Mouse (Mus musculus): ENCODE measurements at regions not wholly inside any gene's neighbourhood (a gene's known extent, or its start where the extent isn't known, plus 50 kb on each side); places are given as distances from the start of the nearest gene placed in this dataset.

DNA sequence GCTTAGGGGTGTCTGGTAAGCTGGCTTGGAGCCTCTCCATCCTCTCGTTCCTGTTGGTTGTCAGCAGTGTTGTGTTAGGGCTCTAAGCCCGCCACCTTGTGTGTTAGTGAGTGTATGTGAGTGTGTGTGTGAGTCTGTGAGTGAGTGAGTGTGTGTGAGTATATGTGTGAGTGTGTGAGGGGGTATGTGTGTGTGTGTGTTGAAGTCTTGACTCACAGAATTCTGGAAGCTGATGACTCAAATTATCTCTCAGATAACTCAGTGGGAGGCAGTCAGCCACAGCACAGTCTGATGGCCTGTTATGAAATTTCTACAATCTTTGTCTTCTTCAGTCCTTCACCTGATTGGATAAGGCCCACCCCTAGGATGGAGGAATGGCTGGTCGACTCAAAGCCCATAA is 163.7 kb upstream of the Eef2kmt start:
- DNase-seq (ENCODE audit: low spot score) = no peak
- ATAC-seq = no peak

DNA sequence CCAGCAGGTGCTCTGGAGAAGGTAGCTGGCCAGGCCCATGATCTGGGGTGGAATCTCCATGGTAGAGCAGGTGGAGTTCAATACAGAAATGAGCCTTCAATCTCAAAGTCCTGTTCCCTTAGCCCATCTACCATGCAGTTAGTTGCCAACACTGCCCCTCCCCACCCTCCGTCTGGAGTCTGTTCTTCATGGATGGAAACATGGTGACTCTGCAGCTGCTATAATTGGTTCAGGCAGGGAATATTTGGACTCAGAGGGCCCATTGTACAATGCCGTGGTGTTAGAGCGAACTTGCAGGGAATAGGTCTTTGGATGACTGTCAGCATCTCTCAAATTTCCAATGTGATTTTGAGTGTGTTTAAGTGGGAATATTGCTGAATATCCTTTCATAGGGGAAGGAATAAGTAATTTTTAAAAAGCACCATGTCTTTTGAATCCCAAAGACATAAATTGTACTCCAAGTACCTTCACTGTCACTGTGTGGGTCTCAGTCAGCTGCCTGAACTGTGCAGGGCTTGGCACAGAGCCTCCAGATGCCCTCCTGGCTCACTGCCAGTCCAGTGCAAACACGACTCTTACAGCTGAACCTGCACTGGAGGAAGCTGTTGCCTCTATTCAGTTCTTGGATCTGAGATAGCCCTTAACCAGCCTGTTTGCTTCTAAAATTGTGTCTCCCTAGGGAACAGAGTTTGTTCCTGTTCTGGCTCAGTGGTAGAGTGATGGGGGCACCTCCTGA is 162.8 kb upstream of the Eef2kmt start:
- 46% methylated on average over 4 of the region's 4 CpGs for WGBS
- Histone ChIP-seq H3K9ac (ENCODE audit: low read length) (no peak overlapping the region), H3K4me1 (ENCODE audit: control insufficient read depth, insufficient read depth, low read length) (no peaks in the 10 kb centered on the region), H3K27ac (ENCODE audit: low read depth, low read length) (no peak overlapping the region), H3K36me3 (ENCODE audit: control insufficient read depth, insufficient read depth, low read length) (no peaks in the 10 kb centered on the region), H3K27me3 (replicated peaks; ENCODE audit: control insufficient read depth, insufficient read depth, low read length) (no peaks in the 10 kb centered on the region), H3K9me3 (replicated peaks; ENCODE audit: control insufficient read depth, low read length) (no peaks in the 10 kb centered on the region), H3K4me3 (ENCODE audit: low read depth, low read length) (no peak overlapping the region), H3K4me2 (ENCODE audit: low read length) (no peak overlapping the region)
- ATAC-seq = peak; percentile 63; the same call in 1 of the 2 replicates
- DNase-seq (ENCODE audit: low spot score) = peak; percentile 52

More for the DNA sequence above, 163.7 kb upstream of the Eef2kmt start:
- Histone ChIP-seq H3K4me2 (ENCODE audit: low read length) (no peak overlapping the region), H3K27me3 (replicated peaks; ENCODE audit: control insufficient read depth, insufficient read depth, low read length) (no peaks in the 10 kb centered on the region), H3K4me1 (ENCODE audit: control insufficient read depth, insufficient read depth, low read length) (no peaks in the 10 kb centered on the region), H3K9me3 (replicated peaks; ENCODE audit: control insufficient read depth, low read length) (no peaks in the 10 kb centered on the region), H3K36me3 (ENCODE audit: control insufficient read depth, insufficient read depth, low read length) (no peaks in the 10 kb centered on the region), H3K9ac (ENCODE audit: low read length) (no peak overlapping the region), H3K4me3 (ENCODE audit: low read depth, low read length) (no peak overlapping the region), H3K27ac (ENCODE audit: low read depth, low read length) (no peak overlapping the region)
- WGBS = 84% methylated on average over 3 of the region's 3 CpGs

DNA sequence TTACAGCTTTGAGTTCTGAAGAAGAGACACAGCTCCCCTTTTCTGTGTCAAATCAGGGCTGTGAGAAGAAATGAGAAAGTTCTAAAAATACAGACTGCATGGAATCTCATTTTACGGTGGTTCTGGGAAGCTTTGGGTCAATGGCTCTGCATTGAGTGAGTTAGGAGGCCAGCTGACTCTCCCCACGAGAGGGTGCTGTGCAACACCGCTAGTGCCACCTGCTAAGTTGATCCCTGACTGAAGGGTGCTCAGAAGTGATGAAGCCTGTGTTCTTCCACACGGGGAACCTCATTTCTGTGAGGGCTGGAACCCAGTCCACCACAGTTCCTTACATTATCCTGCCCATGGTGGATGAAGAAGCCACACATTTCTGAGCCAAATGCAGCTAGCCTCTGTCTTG is 159.5 kb upstream of the Eef2kmt start:
- WGBS = 89% methylated on average over 4 of the region's 4 CpGs
- H3K9ac ChIP-seq (ENCODE audit: low read length) = no peak overlapping the region
- no peak overlapping the region for H3K27ac ChIP-seq (ENCODE audit: low read depth, low read length)
- H3K36me3 ChIP-seq (ENCODE audit: control insufficient read depth, insufficient read depth, low read length) = no peaks in the 10 kb centered on the region
- no peak for ATAC-seq
- H3K4me1 ChIP-seq (ENCODE audit: control insufficient read depth, insufficient read depth, low read length) = peaks cover 2% of the 10 kb centered on the region; the same call in 1 of the 2 replicates
- H3K27me3 ChIP-seq (replicated peaks; ENCODE audit: control insufficient read depth, insufficient read depth, low read length) = no peaks in the 10 kb centered on the region
- H3K4me3 ChIP-seq (ENCODE audit: low read depth, low read length) = no peak overlapping the region
- DNase-seq (ENCODE audit: low spot score) = no peak
- no peaks in the 10 kb centered on the region for H3K9me3 ChIP-seq (replicated peaks; ENCODE audit: control insufficient read depth, low read length)
- H3K4me2 ChIP-seq (ENCODE audit: low read length) = no peak overlapping the region

DNA sequence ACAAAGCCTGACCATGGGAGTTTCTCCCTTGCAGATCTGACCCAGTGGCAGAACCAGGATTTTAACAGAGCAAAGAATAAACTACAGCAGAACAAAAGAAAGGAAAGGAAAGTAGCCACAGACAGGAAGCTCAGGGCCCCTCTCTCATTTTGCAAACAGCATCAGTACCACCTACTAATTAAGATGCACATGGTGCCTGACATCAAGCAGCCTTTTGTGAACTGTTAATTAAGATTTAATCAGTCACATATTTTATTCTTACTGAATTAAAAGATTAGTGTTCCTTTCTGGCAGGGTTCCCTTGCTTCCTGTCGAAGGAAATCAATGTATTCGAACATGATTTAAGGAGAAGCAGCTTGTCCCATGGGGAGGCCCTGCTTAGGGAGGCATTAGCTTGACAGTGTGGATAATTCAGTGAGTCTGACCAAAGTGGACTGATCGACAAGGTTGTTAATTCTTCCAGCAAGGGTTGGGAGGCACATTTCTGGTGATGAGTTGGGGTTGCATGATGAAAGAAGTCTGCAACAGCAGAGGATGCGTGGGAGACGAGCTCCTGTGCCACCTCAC is 156.1 kb upstream of the Eef2kmt start:
- no peaks in the 10 kb centered on the region for H3K27me3 ChIP-seq (replicated peaks; ENCODE audit: control insufficient read depth, insufficient read depth, low read length)
- H3K36me3 ChIP-seq (ENCODE audit: control insufficient read depth, insufficient read depth, low read length) = no peaks in the 10 kb centered on the region
- WGBS = 32% methylated on average over 5 of the region's 5 CpGs
- peaks cover 2% of the 10 kb centered on the region; the same call in 1 of the 2 replicates for H3K4me1 ChIP-seq (ENCODE audit: control insufficient read depth, insufficient read depth, low read length)
- no peak overlapping the region for H3K27ac ChIP-seq (ENCODE audit: low read depth, low read length)
- DNase-seq (ENCODE audit: low spot score) (peak; percentile 36), ATAC-seq (no peak)
- H3K4me2 ChIP-seq (ENCODE audit: low read length) = no peak overlapping the region
- H3K4me3 ChIP-seq (ENCODE audit: low read depth, low read length) = no peak overlapping the region
- no peaks in the 10 kb centered on the region for H3K9me3 ChIP-seq (replicated peaks; ENCODE audit: control insufficient read depth, low read length)
- no peak overlapping the region for H3K9ac ChIP-seq (ENCODE audit: low read length)

DNA sequence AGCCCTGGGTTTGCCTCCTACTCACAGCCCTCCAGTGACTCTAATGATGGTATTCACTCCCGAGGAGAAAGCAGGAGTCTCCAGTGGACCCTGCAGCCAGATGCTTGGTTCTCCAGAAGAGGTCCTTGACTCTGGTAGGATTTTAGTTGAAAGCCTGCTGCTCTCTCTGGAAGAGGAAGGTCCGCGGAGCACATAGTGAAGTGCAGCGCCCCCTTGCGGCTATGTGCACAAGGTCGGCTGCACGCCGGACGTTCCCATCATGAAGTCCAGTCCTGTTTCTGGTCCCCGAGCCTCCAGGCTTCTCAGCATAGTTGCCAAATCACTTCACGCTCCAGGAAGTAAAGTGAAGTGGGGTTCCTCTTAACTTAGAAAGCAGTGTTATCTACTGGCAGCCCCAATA is 150.9 kb upstream of the Eef2kmt start:
- Histone ChIP-seq H3K4me1 (ENCODE audit: control insufficient read depth, insufficient read depth, low read length) (no peaks in the 10 kb centered on the region), H3K9ac (ENCODE audit: low read length) (no peak overlapping the region), H3K27ac (ENCODE audit: low read depth, low read length) (no peak overlapping the region), H3K36me3 (ENCODE audit: control insufficient read depth, insufficient read depth, low read length) (no peaks in the 10 kb centered on the region), H3K4me2 (ENCODE audit: low read length) (no peak overlapping the region), H3K9me3 (replicated peaks; ENCODE audit: control insufficient read depth, low read length) (no peaks in the 10 kb centered on the region), H3K27me3 (replicated peaks; ENCODE audit: control insufficient read depth, insufficient read depth, low read length) (no peaks in the 10 kb centered on the region), H3K4me3 (ENCODE audit: low read depth, low read length) (no peak overlapping the region)
- 6% methylated on average over 11 of the region's 11 CpGs for WGBS
- DNase-seq (ENCODE audit: low spot score) = peak; percentile 51
- ATAC-seq = no peak

DNA sequence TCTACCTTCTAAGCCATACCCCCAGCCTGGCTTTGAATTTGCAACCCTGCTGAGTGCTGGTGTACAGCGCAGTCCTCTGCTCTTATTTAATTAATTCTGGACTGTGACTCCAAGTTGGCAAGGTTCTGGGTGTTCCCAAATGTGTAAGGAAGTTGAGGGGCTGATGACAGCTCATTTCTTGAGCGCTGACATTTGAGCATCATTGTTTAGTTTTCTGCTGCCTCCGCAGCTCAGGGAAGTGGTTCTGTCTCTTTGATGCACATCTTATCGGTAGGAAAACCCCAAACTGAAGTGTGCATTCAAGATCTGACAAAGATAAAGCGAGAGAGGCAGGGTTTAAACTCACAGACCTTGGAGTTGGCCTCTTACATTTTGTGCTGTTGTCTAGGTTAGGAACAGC is 137.6 kb upstream of the Eef2kmt start:
- Histone ChIP-seq H3K27ac (ENCODE audit: low read depth, low read length) (no peak overlapping the region), H3K4me2 (ENCODE audit: low read length) (no peak overlapping the region), H3K27me3 (replicated peaks; ENCODE audit: control insufficient read depth, insufficient read depth, low read length) (no peaks in the 10 kb centered on the region), H3K9me3 (replicated peaks; ENCODE audit: control insufficient read depth, low read length) (no peaks in the 10 kb centered on the region), H3K36me3 (ENCODE audit: control insufficient read depth, insufficient read depth, low read length) (no peaks in the 10 kb centered on the region), H3K4me1 (ENCODE audit: control insufficient read depth, insufficient read depth, low read length) (no peaks in the 10 kb centered on the region), H3K9ac (ENCODE audit: low read length) (no peak overlapping the region), H3K4me3 (ENCODE audit: low read depth, low read length) (no peak overlapping the region)
- no peak for ATAC-seq
- no peak for DNase-seq (ENCODE audit: low spot score)
- WGBS = 84% methylated on average over 5 of the region's 5 CpGs

DNA sequence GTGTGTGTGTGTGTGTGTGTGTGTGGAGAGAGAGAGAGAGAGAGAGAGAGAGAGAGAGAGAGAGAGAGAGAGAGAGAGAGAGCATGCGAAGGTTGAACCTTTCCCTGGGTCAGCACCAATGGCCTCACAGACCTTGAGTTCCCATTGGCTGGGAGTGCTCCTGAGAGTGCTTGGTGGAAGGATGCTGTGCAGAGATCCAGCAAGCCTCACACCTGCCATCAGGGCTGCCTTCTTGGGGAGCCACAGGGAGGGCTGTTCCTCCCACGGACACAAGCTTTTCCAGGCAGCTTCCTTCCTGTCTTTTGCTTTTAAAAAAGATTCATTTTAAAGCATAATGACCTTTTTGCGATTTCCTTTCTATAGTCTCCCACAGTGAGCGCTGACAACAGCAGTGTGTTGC is 127.1 kb upstream of the Eef2kmt start:
- no peak overlapping the region for H3K4me2 ChIP-seq (ENCODE audit: low read length)
- H3K9me3 ChIP-seq (replicated peaks; ENCODE audit: control insufficient read depth, low read length) = no peaks in the 10 kb centered on the region
- H3K4me1 ChIP-seq (ENCODE audit: control insufficient read depth, insufficient read depth, low read length) = peaks cover 3% of the 10 kb centered on the region; the same call in 1 of the 2 replicates
- ATAC-seq = peak; percentile 34; the same call in 1 of the 2 replicates
- no peak for DNase-seq (ENCODE audit: low spot score)
- no peaks in the 10 kb centered on the region for H3K36me3 ChIP-seq (ENCODE audit: control insufficient read depth, insufficient read depth, low read length)
- peak overlapping the region; percentile 80; the same call in 1 of the 2 replicates for H3K27ac ChIP-seq (ENCODE audit: low read depth, low read length)
- H3K4me3 ChIP-seq (ENCODE audit: low read depth, low read length) = no peak overlapping the region
- 34% methylated on average over 4 of the region's 4 CpGs for WGBS
- H3K9ac ChIP-seq (ENCODE audit: low read length) = no peak overlapping the region
- H3K27me3 ChIP-seq (replicated peaks; ENCODE audit: control insufficient read depth, insufficient read depth, low read length) = no peaks in the 10 kb centered on the region

DNA sequence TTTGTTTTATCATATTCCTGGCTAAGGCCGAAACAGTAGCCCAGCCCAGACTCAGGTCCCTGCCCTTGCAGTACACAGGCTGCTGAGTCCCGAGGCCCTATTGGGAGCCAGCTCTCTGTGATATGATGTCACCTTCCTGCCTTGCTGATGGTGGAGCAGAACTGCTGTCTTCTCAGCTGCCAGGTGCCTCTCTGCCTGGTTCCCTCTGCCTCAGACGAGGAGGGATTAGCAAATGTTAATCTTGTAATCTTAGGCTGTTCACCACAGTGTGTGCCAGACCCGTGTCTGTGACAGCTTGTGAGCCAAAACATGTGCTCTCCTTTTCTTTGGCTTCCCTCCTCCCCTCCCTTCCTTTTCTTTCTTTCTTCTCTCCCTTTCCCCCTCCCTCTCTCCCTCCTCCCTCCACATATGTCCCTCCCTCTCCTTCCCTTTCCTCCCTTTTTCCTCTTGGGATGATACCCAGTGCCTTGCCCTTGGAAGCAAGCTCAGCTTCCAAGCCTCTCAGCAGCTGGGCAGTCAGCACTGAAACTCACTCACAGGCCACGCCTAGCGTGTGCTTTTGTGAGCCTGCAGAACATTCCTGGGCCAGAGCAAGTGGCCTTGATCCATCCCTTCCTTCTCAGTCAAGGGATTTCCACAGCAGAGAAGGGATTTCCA is 126.6 kb upstream of the Eef2kmt start:
- DNase-seq (ENCODE audit: low spot score) (peak; percentile 76), ATAC-seq (peak; percentile 93)
- Histone ChIP-seq H3K9ac (ENCODE audit: low read length) (no peak overlapping the region), H3K4me2 (ENCODE audit: low read length) (no peak overlapping the region), H3K27ac (ENCODE audit: low read depth, low read length) (peak overlapping the region; percentile 80; the same call in 1 of the 2 replicates), H3K4me1 (ENCODE audit: control insufficient read depth, insufficient read depth, low read length) (peaks cover 3% of the 10 kb centered on the region; the same call in 1 of the 2 replicates), H3K27me3 (replicated peaks; ENCODE audit: control insufficient read depth, insufficient read depth, low read length) (no peaks in the 10 kb centered on the region), H3K4me3 (ENCODE audit: low read depth, low read length) (no peak overlapping the region), H3K36me3 (ENCODE audit: control insufficient read depth, insufficient read depth, low read length) (no peaks in the 10 kb centered on the region), H3K9me3 (replicated peaks; ENCODE audit: control insufficient read depth, low read length) (no peaks in the 10 kb centered on the region)
- WGBS = 17% methylated on average over 6 of the region's 6 CpGs

DNA sequence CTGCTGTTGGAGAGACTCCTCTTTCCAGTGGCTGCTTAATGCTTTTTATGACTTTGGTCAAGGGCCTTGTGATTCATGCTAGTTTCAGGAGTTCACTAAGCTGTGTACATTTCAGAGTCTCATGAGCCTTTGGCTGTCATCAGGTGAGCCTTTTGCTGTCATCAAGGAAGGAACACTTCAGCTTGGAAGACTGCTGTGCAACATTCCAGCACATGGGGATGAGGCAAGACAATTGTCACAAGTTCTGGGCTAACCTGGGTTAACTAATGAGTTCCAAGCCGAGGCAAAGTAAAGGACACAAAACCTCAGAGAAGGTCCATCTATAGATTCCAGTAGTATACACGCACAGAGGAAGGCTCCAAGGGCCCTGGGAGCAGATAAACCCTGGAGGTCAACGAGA is 124.8 kb upstream of the Eef2kmt start:
- Histone ChIP-seq H3K4me2 (ENCODE audit: low read length) (no peak overlapping the region), H3K9ac (ENCODE audit: low read length) (no peak overlapping the region), H3K27ac (ENCODE audit: low read depth, low read length) (no peak overlapping the region), H3K4me3 (ENCODE audit: low read depth, low read length) (no peak overlapping the region), H3K9me3 (replicated peaks; ENCODE audit: control insufficient read depth, low read length) (no peaks in the 10 kb centered on the region), H3K36me3 (ENCODE audit: control insufficient read depth, insufficient read depth, low read length) (no peaks in the 10 kb centered on the region), H3K27me3 (replicated peaks; ENCODE audit: control insufficient read depth, insufficient read depth, low read length) (no peaks in the 10 kb centered on the region), H3K4me1 (ENCODE audit: control insufficient read depth, insufficient read depth, low read length) (peaks cover 3% of the 10 kb centered on the region; the same call in 1 of the 2 replicates)
- ATAC-seq (no peak), DNase-seq (ENCODE audit: low spot score) (no peak)
- 83% methylated on average over 3 of the region's 3 CpGs for WGBS
